Mouse (Mus musculus) layer of hippocampus, adult 2 months (tissue): ENCODE measurements around the gene Mettl7a1. TPM values are rescaled to one million over a fixed set of nuclear protein-coding genes. Genes with fewer than 3 reads are reported as not detected.
A peak's percentile ranks its signal among the peaks of the same experiment; 100 is the strongest.
"Not testable (repeated sequence)": the region's sequence is repeated elsewhere in the genome, so short reads cannot be mapped to it uniquely, and the experiment has no call there.

ENCODE experiments used
- DNase-seq, 2 experiments: peaks; one replicate each; pipeline ENCODE4 v3.0.0; 2022; ENCODE audit warnings: low spot score in 2 of 2
- H3K27ac ChIP-seq: fragments of 200-600 bp; 2 replicates; pipeline ENCODE4 v1.8.1; 2022
- H3K4me3 ChIP-seq: fragments of 200-600 bp; 2 replicates; pipeline ENCODE4 v1.8.1; 2022; ENCODE audit warnings: mild to moderate bottlenecking
- CTCF ChIP-seq: fragments of 200-600 bp; conservative IDR thresholded peaks from 2 replicates; pipeline ENCODE4 v1.8.1; 2022; ENCODE audit warnings: antibody characterized with exemption, mild to moderate bottlenecking, moderate library complexity
- total RNA-seq, 2 experiments: library from RNA; stranded (reverse); gene quantifications; 2 replicates each; pipeline ENCODE4 v1.2.3; 2021

Mettl7a1 gene
- total RNA-seq, 2 experiments from 2014 or later, result 31.5 to 36.8 TPM

GRCm38 (mm10) chr15:100375066-100375465 lies 71.1 kb downstream of the Mettl7a1 start:
- no peak overlapping the region for H3K27ac ChIP-seq
- peak; percentile 65 to 82 for DNase-seq
- TF ChIP-seq CTCF, result peak; percentile 86
- no peak overlapping the region for H3K4me3 ChIP-seq

GRCm38 (mm10) chr15:100377847-100378505 lies 74.0 kb downstream of the Mettl7a1 start:
- TF ChIP-seq CTCF, result peak; percentile 56
- H3K4me3 ChIP-seq, H3K27ac ChIP-seq: not testable (repeated sequence)
- peak; percentile 39 to 54 for DNase-seq

Other genes with a start within 250 kb of the Mettl7a1 start
- 10 to 100 TPM; 22.5 to 24.2 TPM for gene Atf1, start 76.3 kb upstream of the Mettl7a1 start, total RNA-seq
- gene Tmprss12, start 23.3 kb upstream of the Mettl7a1 start, total RNA-seq, result not detected
- under 1 TPM; 0.33 to 0.37 TPM for gene Mettl7a3, start 30.8 kb downstream of the Mettl7a1 start, total RNA-seq
- gene Methig1, start 49.0 kb downstream of the Mettl7a1 start, total RNA-seq, result not detected
- gene Mettl7a2, start 49.1 kb downstream of the Mettl7a1 start, total RNA-seq, result under 1 TPM in 1 of 2 experiments, not detected in 1; 0.72 TPM
- gene Higd1c, start 60.4 kb downstream of the Mettl7a1 start, total RNA-seq, result not detected
- not detected for gene Gm5475, start 118.0 kb downstream of the Mettl7a1 start, total RNA-seq
- gene Slc11a2, start 120.9 kb downstream of the Mettl7a1 start, total RNA-seq, result 10 to 100 TPM; 62.0 to 67.5 TPM
- gene Letmd1, start 164.9 kb downstream of the Mettl7a1 start, total RNA-seq, result 10 to 100 TPM; 57.1 to 62.9 TPM
- gene Csrnp2, start 191.3 kb downstream of the Mettl7a1 start, total RNA-seq, result 10 to 100 TPM; 23.3 to 23.9 TPM
- gene Tfcp2, start 247.9 kb downstream of the Mettl7a1 start, total RNA-seq, result 10 to 100 TPM; 29.3 to 31.0 TPM